Mouse (Mus musculus) urinary bladder, postnatal 14 days (tissue): ENCODE data around the gene Flywch1.
A peak's percentile ranks its signal among the peaks of the same experiment; 100 is the strongest.

Experiments used
- DNase-seq: peaks from one replicate; pipeline ENCODE4 v3.0.0; 2021; ENCODE audit warnings: low spot score

Gene Flywch1

GRCm38 (mm10) chr17:23771284-23772218 is at the start of gene Flywch1:
TSS of gene Flywch1 (minus strand) at chr17:23771602.
- DNase-seq: peak; percentile 97

- DNase-seq: no peak
These were observed 49.3 kb upstream of the Flywch1 start for GRCm38 (mm10) chr17:23820731-23821130.

- no peak for DNase-seq
These were observed 47.8 kb upstream of the Flywch1 start for GRCm38 (mm10) chr17:23819235-23819634.

DNA sequence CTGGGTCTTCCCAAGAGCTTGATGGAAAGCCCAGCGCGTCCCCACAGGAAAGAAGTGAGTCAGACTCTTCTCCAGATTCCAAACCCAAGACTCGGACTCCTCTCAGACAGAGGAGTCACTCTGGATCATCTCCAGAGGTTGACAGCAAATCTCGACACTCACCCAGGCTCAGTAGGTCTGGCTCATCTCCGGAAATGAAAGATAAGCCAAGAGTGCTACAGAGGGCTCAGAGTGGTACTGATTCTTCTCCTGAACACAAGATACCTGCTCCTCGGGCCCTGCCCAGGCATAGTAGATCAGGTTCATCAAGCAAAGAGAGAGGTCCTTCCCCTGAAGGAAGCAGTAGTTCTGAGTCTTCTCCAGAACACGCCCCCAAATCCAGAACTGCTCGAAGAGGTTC is 47.2 kb upstream of the Flywch1 start:
- no peak for DNase-seq

- DNase-seq: no peak
These were observed 44.2 kb upstream of the Flywch1 start for GRCm38 (mm10) chr17:23815641-23816040.

GRCm38 (mm10) chr17:23807918-23808317 is 36.5 kb upstream of the Flywch1 start:
- no peak for DNase-seq

DNA sequence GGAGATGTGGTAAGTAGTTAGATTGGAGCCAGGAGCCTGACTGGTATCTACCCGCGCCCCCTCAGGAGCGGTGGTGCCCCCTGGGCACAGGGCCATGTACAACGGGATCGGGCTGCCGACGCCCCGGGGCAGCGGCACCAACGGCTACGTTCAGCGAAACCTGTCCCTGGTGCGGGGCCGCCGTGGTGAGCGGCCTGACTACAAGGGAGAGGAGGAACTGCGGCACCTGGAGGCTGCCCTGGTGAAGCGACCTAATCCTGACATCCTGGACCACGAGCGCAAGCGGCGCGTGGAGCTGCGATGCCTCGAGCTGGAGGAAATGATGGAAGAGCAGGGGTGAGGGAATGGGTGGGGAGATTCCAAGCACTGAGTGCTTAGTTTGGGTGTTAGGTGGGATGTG is 35.5 kb upstream of the Flywch1 start:
- peak; percentile 47 for DNase-seq

GRCm38 (mm10) chr17:23804426-23805085 is 33.2 kb upstream of the Flywch1 start:
- DNase-seq: no peak

GRCm38 (mm10) chr17:23803366-23804041 is 32.1 kb upstream of the Flywch1 start:
- DNase-seq: peak; percentile 84

- peak; percentile 98 for DNase-seq
These were observed 31.5 kb upstream of the Flywch1 start for GRCm38 (mm10) chr17:23802746-23803365.

- no peak for DNase-seq
These were observed 30.2 kb upstream of the Flywch1 start for GRCm38 (mm10) chr17:23801627-23802026.

DNA sequence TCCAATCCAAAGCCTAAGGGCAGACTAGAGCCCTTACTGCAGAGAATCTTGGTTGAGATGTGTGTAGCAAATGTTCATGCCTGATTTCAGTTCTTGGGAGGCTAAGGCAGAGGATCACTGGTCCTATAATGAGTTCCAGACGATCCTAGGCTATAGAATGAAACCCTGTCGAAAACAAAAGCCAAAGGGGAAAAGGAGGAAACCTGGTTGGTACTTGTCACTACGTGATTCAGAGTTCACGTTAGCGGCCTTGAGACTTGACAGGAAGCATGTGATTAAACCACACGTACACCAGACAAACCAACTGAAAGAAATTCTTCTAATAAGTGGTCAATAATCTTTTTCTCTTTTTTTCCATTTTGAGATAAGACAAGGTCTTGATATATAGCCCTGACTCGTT is 25.9 kb upstream of the Flywch1 start:
- DNase-seq: no peak

- no peak for DNase-seq
These were observed 23.9 kb upstream of the Flywch1 start for GRCm38 (mm10) chr17:23795323-23795722.

DNA sequence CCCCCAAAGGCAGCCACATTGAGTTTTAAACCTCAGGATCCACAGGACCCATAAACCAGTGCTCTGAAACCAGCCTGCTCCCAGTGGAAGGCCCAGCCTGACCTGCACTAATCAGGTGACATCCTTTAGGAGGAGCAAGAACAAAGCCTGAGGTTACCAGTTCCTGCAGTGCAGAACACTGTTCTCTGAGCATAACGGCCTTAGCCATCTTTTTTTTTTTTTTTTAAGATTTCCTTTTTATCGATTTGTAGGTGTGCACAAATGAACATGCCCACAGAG is 19.6 kb upstream of the Flywch1 start:
- no peak for DNase-seq

DNA sequence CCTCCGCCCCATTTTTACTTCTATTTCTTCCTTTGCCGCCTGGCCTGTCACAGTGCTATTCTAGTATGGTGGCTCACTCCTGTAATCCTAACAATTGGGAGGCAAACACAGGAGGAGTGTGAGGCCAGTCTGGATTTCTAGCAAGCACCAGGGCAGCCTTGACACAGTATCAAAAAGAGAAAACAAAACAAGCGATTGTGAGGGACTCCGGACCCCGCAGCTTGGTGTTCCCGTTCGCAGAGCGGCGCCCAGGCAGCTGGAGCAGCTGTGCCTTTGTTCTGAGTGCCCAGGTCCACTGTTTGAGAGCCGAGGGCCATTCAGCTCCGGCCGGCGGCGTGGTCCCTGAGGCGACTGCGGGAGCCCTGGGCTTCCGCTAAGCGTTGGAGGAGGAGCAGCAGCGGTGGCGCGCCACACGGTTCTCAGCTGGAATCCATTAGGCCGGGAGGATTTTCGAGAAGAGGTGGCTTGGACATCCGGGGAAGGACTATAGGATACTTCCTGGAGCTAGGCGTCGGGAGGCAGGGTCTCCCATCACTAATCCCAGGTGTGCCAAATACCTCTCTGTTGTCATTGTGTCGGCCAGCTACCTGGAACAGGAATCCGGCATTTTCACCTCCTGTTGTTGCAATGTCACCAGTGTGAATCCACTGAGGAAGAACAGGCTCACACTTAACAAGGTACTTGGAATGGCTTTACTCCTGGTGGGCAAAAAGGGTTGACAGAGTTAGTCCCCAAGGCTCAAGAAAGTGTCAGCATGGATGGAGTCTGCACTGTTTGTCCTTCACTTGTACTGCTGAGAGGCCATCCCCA is 19.1 kb upstream of the Flywch1 start, which contains the start of gene Srrm2:
TSS of gene Srrm2 (plus strand) at position 264 of the 810 bp plus-strand sequence.
- peak; percentile 59 for DNase-seq

GRCm38 (mm10) chr17:23789749-23790268 is 18.4 kb upstream of the Flywch1 start:
- no peak for DNase-seq

- no peak for DNase-seq
These were observed 17.6 kb upstream of the Flywch1 start for GRCm38 (mm10) chr17:23788973-23789372.

GRCm38 (mm10) chr17:23786510-23786931 is 15.1 kb upstream of the Flywch1 start:
- no peak for DNase-seq

- peak; percentile 83 for DNase-seq
These were observed 14.4 kb upstream of the Flywch1 start, which contains the start of gene Flywch2 for GRCm38 (mm10) chr17:23785561-23786471. TSS of gene Flywch2 (minus strand) at chr17:23786081.

- DNase-seq: no peak
These were observed 11.9 kb upstream of the Flywch1 start for GRCm38 (mm10) chr17:23783352-23783751.
